Mouse (Mus musculus) B cell, adult 2 months (primary cell): ENCODE data around the gene Eps8l3.
"Not testable (repeated sequence)": the region's sequence is repeated elsewhere in the genome, so short reads cannot be mapped to it uniquely, and the experiment has no call there.

Source experiments
- DNase-seq, 2 experiments: peaks; one replicate each; pipeline ENCODE4 v3.0.0; 2022

Eps8l3 gene

GRCm38 (mm10) chr3:107853232-107854181, 23.5 kb upstream of the Eps8l3 start:
- no peak for DNase-seq

- DNase-seq = no peak
These were observed 21.7 kb upstream of the Eps8l3 start for GRCm38 (mm10) chr3:107855368-107855767.

DNA sequence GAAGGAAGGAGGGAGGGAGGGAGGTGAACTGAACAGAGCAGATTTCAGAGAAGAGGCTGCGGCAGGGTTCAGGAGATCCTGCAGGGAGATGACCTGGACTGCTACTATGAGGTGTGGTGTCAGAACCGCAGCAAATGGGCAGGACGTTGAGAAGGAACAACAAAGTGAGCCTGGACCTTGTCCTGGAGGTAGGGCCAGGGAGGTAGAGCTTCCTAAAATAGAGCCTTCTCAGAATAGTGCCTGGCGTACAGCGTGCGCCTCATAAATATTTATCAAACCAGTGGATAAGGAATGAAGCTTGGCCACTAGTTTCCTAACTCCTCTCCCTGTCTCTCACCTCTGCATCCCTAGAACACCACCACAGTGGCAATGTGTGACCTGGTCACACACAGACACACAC, 19.4 kb upstream of the Eps8l3 start:
- no peak for DNase-seq

GRCm38 (mm10) chr3:107861483-107861882, 15.5 kb upstream of the Eps8l3 start:
- DNase-seq = not testable (repeated sequence)

DNA sequence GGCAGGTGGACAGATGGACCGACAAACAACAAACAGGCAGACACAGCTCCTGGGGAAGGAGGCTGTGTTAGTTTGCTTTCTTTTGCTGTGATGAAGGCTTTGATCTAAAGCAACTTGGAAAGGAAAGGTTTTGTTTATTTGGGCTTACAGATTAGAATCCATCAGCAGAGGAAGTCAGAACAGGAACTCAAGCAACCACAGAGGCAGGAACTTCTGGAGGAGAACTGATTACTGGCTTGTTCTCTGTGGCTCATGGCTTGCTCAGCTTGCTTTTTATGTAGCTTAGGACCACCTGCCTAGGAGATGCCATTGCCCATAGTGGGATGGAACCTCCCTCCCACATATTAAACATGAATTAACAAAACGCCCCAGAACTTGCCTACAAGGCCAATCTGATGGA, 14.6 kb upstream of the Eps8l3 start:
- DNase-seq = no peak

- no peak for DNase-seq
These were observed 13.6 kb upstream of the Eps8l3 start for GRCm38 (mm10) chr3:107863471-107863870.

GRCm38 (mm10) chr3:107863898-107864603, 13.0 kb upstream of the Eps8l3 start:
- DNase-seq = peak; percentile 84 to 88

GRCm38 (mm10) chr3:107865364-107866091, 11.5 kb upstream of the Eps8l3 start:
- DNase-seq = no peak

DNA sequence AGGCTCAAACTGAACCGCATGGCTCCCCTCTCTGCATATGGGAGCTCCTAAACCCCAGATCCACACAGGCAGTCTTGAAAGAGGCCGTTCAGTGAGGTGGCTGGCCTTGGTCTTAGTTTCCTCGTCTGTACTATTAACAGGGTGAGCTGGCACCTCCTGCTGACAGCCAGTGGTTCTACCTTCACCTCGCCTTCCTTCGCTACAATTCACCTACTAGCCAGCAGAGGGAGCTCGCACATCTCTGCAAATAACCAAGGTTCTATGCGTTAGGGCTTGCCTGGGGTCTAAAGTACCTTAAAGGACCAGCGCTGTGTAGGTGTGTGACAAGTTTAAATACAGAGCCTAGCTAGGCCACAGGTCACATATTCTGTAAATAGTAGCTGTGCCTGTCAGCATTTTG, 9.9 kb upstream of the Eps8l3 start:
- peak; percentile 85 for DNase-seq

DNA sequence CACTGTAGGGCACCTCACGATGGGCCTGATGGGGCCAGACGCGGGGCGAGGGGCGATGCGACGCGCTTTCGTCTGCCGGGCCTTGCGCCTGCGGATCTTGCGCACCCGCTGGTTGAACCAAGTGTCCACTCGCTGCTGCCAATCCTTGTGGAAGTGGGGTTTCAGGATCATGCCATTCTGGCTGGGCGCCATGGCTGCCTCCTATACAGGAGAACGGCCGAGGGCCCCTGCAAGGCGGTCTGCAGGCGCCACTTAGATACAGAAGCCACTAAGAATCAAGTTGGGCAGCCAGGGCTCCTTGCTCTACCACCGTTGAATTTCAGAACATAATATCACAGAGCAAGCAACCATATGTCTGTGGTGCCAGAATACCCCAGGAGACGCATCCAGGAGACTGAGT, 8.6 kb upstream of the Eps8l3 start:
- DNase-seq = no peak

DNA sequence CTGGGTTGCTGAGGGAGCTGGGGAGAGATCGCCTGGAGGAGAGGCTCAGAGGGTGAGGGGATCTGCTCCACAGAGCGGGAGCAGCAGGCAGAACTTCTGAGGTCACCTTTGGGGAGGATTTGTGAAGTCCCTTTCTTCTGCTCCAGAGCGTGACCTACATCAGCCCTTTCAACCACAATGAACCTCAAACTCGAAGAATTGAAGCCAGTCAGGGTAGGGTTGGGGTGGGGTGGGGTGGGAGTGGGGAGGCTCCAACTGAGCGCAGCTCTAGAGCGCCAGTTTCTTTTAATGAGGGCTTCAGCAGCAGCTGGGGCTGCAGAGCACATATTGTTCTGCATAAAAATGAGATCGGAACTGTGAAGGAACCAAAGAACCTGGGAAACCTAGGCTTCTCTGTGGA, 7.9 kb upstream of the Eps8l3 start:
- no peak for DNase-seq

- no peak for DNase-seq
These were observed 7.1 kb upstream of the Eps8l3 start for GRCm38 (mm10) chr3:107869925-107870324.

- DNase-seq = no peak
These were observed 3.4 kb upstream of the Eps8l3 start for GRCm38 (mm10) chr3:107873335-107874251.

- DNase-seq = no peak
These were observed 1.8 kb upstream of the Eps8l3 start for GRCm38 (mm10) chr3:107875231-107875630.

DNA sequence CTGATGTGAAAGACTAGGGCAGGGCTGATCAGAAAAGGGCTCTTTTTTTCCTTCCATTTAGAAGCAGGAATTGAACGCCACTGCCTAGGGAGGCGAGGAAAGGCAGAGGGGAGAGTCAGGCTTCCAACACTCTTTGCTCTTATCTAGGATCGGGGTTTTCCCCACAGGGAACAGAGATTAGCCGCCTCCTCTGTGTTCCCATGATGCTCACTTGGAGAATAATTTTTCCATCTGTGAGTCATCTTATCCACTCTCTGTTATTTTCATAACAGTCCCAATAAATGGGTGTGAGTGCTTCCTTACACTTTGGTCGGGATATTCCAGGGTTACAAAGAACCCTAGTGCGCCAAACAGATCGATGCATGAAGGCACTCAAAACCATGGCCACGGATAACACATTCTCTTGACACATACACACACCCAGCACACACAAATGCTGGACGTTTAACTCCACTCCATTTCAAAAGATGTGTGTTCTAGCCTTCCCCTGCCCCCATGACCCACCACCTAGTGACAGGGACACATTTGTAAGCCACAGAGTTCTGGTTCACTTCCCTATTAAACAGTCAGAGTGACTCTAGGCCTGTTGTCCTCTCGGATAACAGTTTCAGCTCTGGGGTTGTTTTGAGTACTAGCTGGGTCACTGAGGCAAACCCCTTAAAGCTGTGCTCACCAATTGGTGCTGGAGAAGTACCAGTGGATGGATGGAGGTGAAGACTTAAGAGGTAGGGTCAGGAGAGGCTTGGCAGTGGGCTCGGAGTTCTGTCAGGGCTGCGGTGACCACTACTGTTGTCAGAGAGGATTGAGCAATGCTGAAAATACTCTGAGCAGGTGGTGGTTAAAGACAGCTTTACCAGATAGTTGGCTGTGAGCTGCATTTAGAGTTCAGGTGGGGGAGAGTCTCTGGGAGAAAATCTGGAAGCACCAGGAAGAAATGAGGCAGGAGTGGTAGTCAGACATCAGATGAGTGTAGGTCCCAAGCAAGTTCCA, 1.0 kb downstream of the Eps8l3 start:
- no peak for DNase-seq

- no peak for DNase-seq
These were observed 10.9 kb downstream of the Eps8l3 start for GRCm38 (mm10) chr3:107887674-107888495.

- not testable (repeated sequence) for DNase-seq
These were observed 12.2 kb downstream of the Eps8l3 start for GRCm38 (mm10) chr3:107889236-107889635.

DNA sequence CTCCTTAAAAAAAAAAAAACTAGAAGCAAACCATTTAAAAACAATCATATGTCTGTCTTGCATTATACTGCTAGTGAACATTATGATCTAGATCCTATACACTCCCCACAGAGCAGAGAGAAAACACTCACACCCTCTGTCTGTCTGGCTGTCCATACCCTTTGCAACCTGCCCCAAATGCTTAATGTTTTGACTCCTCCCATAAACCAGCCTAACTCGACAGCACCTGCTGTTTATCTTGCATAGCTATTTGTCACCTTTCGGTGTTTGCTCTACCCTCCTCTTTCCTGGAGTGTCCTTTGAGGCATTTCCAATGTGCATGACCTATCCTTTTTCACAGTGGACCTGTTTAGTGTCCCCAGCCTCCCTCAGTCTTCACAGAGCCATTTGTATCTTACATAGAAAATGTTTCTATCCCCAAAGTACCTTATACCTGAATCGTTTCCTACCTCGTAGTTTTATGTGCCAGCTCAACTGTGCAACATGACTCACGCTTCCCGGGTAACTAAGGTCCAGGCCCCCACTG, 18.2 kb downstream of the Eps8l3 start:
- no peak for DNase-seq

GRCm38 (mm10) chr3:107895720-107896569, 18.9 kb downstream of the Eps8l3 start, which contains the start of gene Gstm5:
Gene Gstm5 (plus strand): TSS chr3:107895821.
- peak in 1 of 2 experiments; percentile 9 for DNase-seq
